Mouse (Mus musculus) small intestine, adult 2 months (tissue): ENCODE data around the gene Fam53b.

Source experiments
- CTCF ChIP-seq: fragments of 200-500 bp; IDR thresholded peaks from 2 replicates; pipeline ENCODE4 v1.5.1; 2012; ENCODE audit warnings: low read depth, mild to moderate bottlenecking, control low read depth, inconsistent platforms, low read length, moderate library complexity, mixed read lengths; ENCODE audit not compliant: insufficient replicate concordance, insufficient read length; ENCODE audit errors: extremely low read depth
- POLR2A ChIP-seq: fragments of 200-500 bp; IDR thresholded peaks from 2 replicates; pipeline ENCODE4 v1.6.1; 2012; ENCODE audit warnings: low read depth, mild to moderate bottlenecking, control low read depth, inconsistent platforms, low read length, moderate library complexity

- TF ChIP-seq POLR2A (no peak), CTCF (no peak)
Observed at GRCm38 (mm10) chr7:132732136-132732789, 81.4 kb downstream of the Fam53b start.
